Mouse (Mus musculus) forebrain, embryonic 11.5 days (tissue): ENCODE data around the gene Rnf212b. TPM values are rescaled to one million over a fixed set of nuclear protein-coding genes. Genes with fewer than 3 reads are reported as not detected.

Experiments used
- polyA plus RNA-seq: library from polyadenylated mRNA; unstranded; fragments of >200 nt; fragmentation: Nextera tagmentation; extraction: Ambion mirVana; gene quantifications from 2 replicates; pipeline ENCODE4 v1.2.1, GENCODE M21; 2014

The Rnf212b gene
- polyA plus RNA-seq, 1 experiment from 2014 or later: not detected

Other genes with a start within 250 kb of the Rnf212b start
- 51.6 and 59.7 TPM in 2 replicates for gene Ajuba, start 236.6 kb upstream of the Rnf212b start, polyA plus RNA-seq
- 9.6 and 9.9 TPM in 2 replicates for gene 4931414P19Rik, start 208.1 kb upstream of the Rnf212b start, polyA plus RNA-seq
- 414 and 455 TPM in 2 replicates for gene Psmb5, start 196.1 kb upstream of the Rnf212b start, polyA plus RNA-seq
- 0.05 TPM in 1 of 2 replicates, not detected in the other for gene Psmb11, start 192.7 kb upstream of the Rnf212b start, polyA plus RNA-seq
- gene Gm17606, start 173.2 kb upstream of the Rnf212b start, polyA plus RNA-seq: not detected in 2 replicates
- gene Cdh24, start 172.8 kb upstream of the Rnf212b start, polyA plus RNA-seq: 10.5 and 12.3 TPM in 2 replicates
- 89.9 and 94.4 TPM in 2 replicates for gene 1700123O20Rik, start 127.9 kb upstream of the Rnf212b start, polyA plus RNA-seq
- gene Acin1, start 127.2 kb upstream of the Rnf212b start, polyA plus RNA-seq: 150 and 160 TPM in 2 replicates
- 0.17 and 0.23 TPM in 2 replicates for gene Gm29776, start 115.3 kb upstream of the Rnf212b start, polyA plus RNA-seq
- not detected in 2 replicates for gene Cebpe, start 102.0 kb upstream of the Rnf212b start, polyA plus RNA-seq
- 1.5 and 2.1 TPM in 2 replicates for gene Slc7a8, start 32.2 kb upstream of the Rnf212b start, polyA plus RNA-seq
- 15.7 and 16.1 TPM in 2 replicates for gene Homez, start 56.8 kb downstream of the Rnf212b start, polyA plus RNA-seq
- 0.69 and 1.4 TPM in 2 replicates for gene Ppp1r3e, start 63.4 kb downstream of the Rnf212b start, polyA plus RNA-seq
- 3.1 and 3.2 TPM in 2 replicates for gene Bcl2l2, start 69.2 kb downstream of the Rnf212b start, polyA plus RNA-seq
- gene Gm20521, start 69.3 kb downstream of the Rnf212b start, polyA plus RNA-seq: not detected in 2 replicates
- 182 and 221 TPM in 2 replicates for gene Pabpn1, start 78.4 kb downstream of the Rnf212b start, polyA plus RNA-seq
- gene Slc22a17, start 99.0 kb downstream of the Rnf212b start, polyA plus RNA-seq: 44.4 and 51.8 TPM in 2 replicates
- 39.4 and 41.8 TPM in 2 replicates for gene Efs, start 112.0 kb downstream of the Rnf212b start, polyA plus RNA-seq
- not detected in 2 replicates for gene Il25, start 118.6 kb downstream of the Rnf212b start, polyA plus RNA-seq
- 0.69 TPM in 1 of 2 replicates, not detected in the other for gene Cmtm5, start 122.1 kb downstream of the Rnf212b start, polyA plus RNA-seq
- 0.32 TPM in 1 of 2 replicates, not detected in the other for gene Myh6, start 152.8 kb downstream of the Rnf212b start, polyA plus RNA-seq
- not detected in 2 replicates for gene Gm17428, start 162.8 kb downstream of the Rnf212b start, polyA plus RNA-seq
- gene Myh7, start 180.5 kb downstream of the Rnf212b start, polyA plus RNA-seq: 0.11 and 0.52 TPM in 2 replicates
- gene Ngdn, start 201.3 kb downstream of the Rnf212b start, polyA plus RNA-seq: 94.1 and 95.8 TPM in 2 replicates